Mouse (Mus musculus): Measurements from ENCODE around the gene Dcaf15. TPM values are rescaled to one million over a fixed set of nuclear protein-coding genes. Genes with fewer than 3 reads are reported as not detected.

Dcaf15 gene
- polyA plus RNA-seq, 1 experiment from 2014 or later, result 10.0 TPM

GRCm38 (mm10) chr8:84057827-84058226 is 46.7 kb downstream of the Dcaf15 start:
- no peak overlapping the region for H3K4me3 ChIP-seq (ENCODE audit: low read depth, low read length)
- ATAC-seq (replicated peaks; ENCODE audit: low FRiP score) (no peak), DNase-seq (ENCODE audit: low spot score) (no peak)
- no peak overlapping the region for H3K4me2 ChIP-seq
- no peak overlapping the region for H3K27ac ChIP-seq (ENCODE audit: low read depth, low read length)
- H3K9me3 ChIP-seq (ENCODE audit: control insufficient read depth, low read length), result no peaks in the 10 kb centered on the region
- H3K4me1 ChIP-seq (replicated peaks; ENCODE audit: control insufficient read depth, insufficient read depth, low read length), result peaks cover 4% of the 10 kb centered on the region; the same call in 1 of the 2 replicates
- no peak overlapping the region for H3K9ac ChIP-seq (ENCODE audit: low read depth, low read length)
- 92% methylated on average over 1 of the region's 1 CpGs for WGBS
- no peaks in the 10 kb centered on the region for H3K27me3 ChIP-seq (replicated peaks; ENCODE audit: control insufficient read depth, insufficient read depth, low read length)
- H3K36me3 ChIP-seq (ENCODE audit: control insufficient read depth, insufficient read depth, low read length), result no peaks in the 10 kb centered on the region

GRCm38 (mm10) chr8:84053229-84053628 is 51.3 kb downstream of the Dcaf15 start:
- no peak for DNase-seq (ENCODE audit: low spot score)
- no peak overlapping the region for H3K27ac ChIP-seq (ENCODE audit: low read depth, low read length)
- no peaks in the 10 kb centered on the region for H3K9me3 ChIP-seq (ENCODE audit: control insufficient read depth, low read length)
- H3K4me2 ChIP-seq, result no peak overlapping the region
- no peaks in the 10 kb centered on the region for H3K4me1 ChIP-seq (replicated peaks; ENCODE audit: control insufficient read depth, insufficient read depth, low read length)
- H3K9ac ChIP-seq (ENCODE audit: low read depth, low read length), result no peak overlapping the region
- ATAC-seq (replicated peaks; ENCODE audit: low FRiP score), result no peak
- no peak overlapping the region for H3K4me3 ChIP-seq (ENCODE audit: low read depth, low read length)
- 85% methylated on average over 5 of the region's 5 CpGs for WGBS
- H3K36me3 ChIP-seq (ENCODE audit: control insufficient read depth, insufficient read depth, low read length), result no peaks in the 10 kb centered on the region
- H3K27me3 ChIP-seq (replicated peaks; ENCODE audit: control insufficient read depth, insufficient read depth, low read length), result peaks cover 3% of the 10 kb centered on the region; the same call in 1 of the 2 replicates

- WGBS, result 75% methylated on average over 3 of the region's 3 CpGs
- no peak overlapping the region for H3K9ac ChIP-seq (ENCODE audit: low read depth, low read length)
These were observed 51.8 kb downstream of the Dcaf15 start for GRCm38 (mm10) chr8:84052746-84053145.

GRCm38 (mm10) chr8:84048171-84048570 is 56.4 kb downstream of the Dcaf15 start:
- peaks cover 30% of the 10 kb centered on the region for H3K27me3 ChIP-seq (replicated peaks; ENCODE audit: control insufficient read depth, insufficient read depth, low read length)
- WGBS, result 71% methylated on average over 5 of the region's 5 CpGs
- ATAC-seq (replicated peaks; ENCODE audit: low FRiP score), result no peak

More at GRCm38 (mm10) chr8:84052746-84053145, 51.8 kb downstream of the Dcaf15 start:
- no peak overlapping the region for H3K4me2 ChIP-seq
- DNase-seq (ENCODE audit: low spot score), result no peak
- H3K36me3 ChIP-seq (ENCODE audit: control insufficient read depth, insufficient read depth, low read length), result no peaks in the 10 kb centered on the region
- H3K9me3 ChIP-seq (ENCODE audit: control insufficient read depth, low read length), result no peaks in the 10 kb centered on the region
- H3K27me3 ChIP-seq (replicated peaks; ENCODE audit: control insufficient read depth, insufficient read depth, low read length), result peaks cover 3% of the 10 kb centered on the region; the same call in 1 of the 2 replicates
- no peaks in the 10 kb centered on the region for H3K4me1 ChIP-seq (replicated peaks; ENCODE audit: control insufficient read depth, insufficient read depth, low read length)
- ATAC-seq (replicated peaks; ENCODE audit: low FRiP score), result no peak
- no peak overlapping the region for H3K27ac ChIP-seq (ENCODE audit: low read depth, low read length)
- no peak overlapping the region for H3K4me3 ChIP-seq (ENCODE audit: low read depth, low read length)

More at GRCm38 (mm10) chr8:84048171-84048570, 56.4 kb downstream of the Dcaf15 start:
- Histone ChIP-seq H3K27ac (ENCODE audit: low read depth, low read length) (no peak overlapping the region), H3K9me3 (ENCODE audit: control insufficient read depth, low read length) (no peaks in the 10 kb centered on the region), H3K4me1 (replicated peaks; ENCODE audit: control insufficient read depth, insufficient read depth, low read length) (no peaks in the 10 kb centered on the region; the same call in 1 of the 2 replicates), H3K4me2 (no peak overlapping the region), H3K36me3 (ENCODE audit: control insufficient read depth, insufficient read depth, low read length) (no peaks in the 10 kb centered on the region), H3K9ac (ENCODE audit: low read depth, low read length) (no peak overlapping the region), H3K4me3 (ENCODE audit: low read depth, low read length) (no peak overlapping the region)
- DNase-seq (ENCODE audit: low spot score), result no peak

MicroRNAs encoded within 50 kb of the gene (microRNA counts, 519-probe panel; counts per million panel counts)
- 4,733 counts per million, percentile 35 among the panel's probes with 10 or more counts for microRNA mmu-miR-709

Small RNA genes lying within 50 kb of the gene (microRNA-seq; reads per million reads assigned to microRNA genes)
- gene Mir709 (ENCODE audit: borderline number of aligned reads), result not detected

Other genes with a start within 250 kb of the Dcaf15 start
- 7.4 and 10.3 TPM in 2 replicates for gene Adgrl1, start 204.7 kb downstream of the Dcaf15 start, polyA plus RNA-seq (2014; fragmentation: Nextera tagmentation; extraction: Ambion mirVana)
- gene Gm10644, start 149.6 kb downstream of the Dcaf15 start, polyA plus RNA-seq (2014; fragmentation: Nextera tagmentation; extraction: Ambion mirVana), result 0.25 and 0.37 TPM in 2 replicates
- gene Asf1b, start 149.3 kb downstream of the Dcaf15 start, polyA plus RNA-seq (2014; fragmentation: Nextera tagmentation; extraction: Ambion mirVana), result 109 and 123 TPM in 2 replicates
- 96.9 and 99.2 TPM in 2 replicates for gene Prkaca, start 131.8 kb downstream of the Dcaf15 start, polyA plus RNA-seq (2014; fragmentation: Nextera tagmentation; extraction: Ambion mirVana)
- gene Samd1, start 107.1 kb downstream of the Dcaf15 start, polyA plus RNA-seq (2014; fragmentation: Nextera tagmentation; extraction: Ambion mirVana), result 13.4 and 17.6 TPM in 2 replicates
- 0.29 and 1.5 TPM in 2 replicates for gene 1700067K01Rik, start 103.3 kb downstream of the Dcaf15 start, polyA plus RNA-seq (2014; fragmentation: Nextera tagmentation; extraction: Ambion mirVana)
- gene 2210011C24Rik, start 92.6 kb downstream of the Dcaf15 start, polyA plus RNA-seq (2014; fragmentation: Nextera tagmentation; extraction: Ambion mirVana), result not detected in 2 replicates
- gene Palm3, start 83.3 kb downstream of the Dcaf15 start, polyA plus RNA-seq (2014; fragmentation: Nextera tagmentation; extraction: Ambion mirVana), result 0.66 and 1.2 TPM in 2 replicates
- 1.8 and 3.1 TPM in 2 replicates for gene Il27ra, start 62.2 kb downstream of the Dcaf15 start, polyA plus RNA-seq (2014; fragmentation: Nextera tagmentation; extraction: Ambion mirVana)
- 0.42 TPM in 1 of 2 replicates, not detected in the other for gene Rln3, start 59.8 kb downstream of the Dcaf15 start, polyA plus RNA-seq (2014; fragmentation: Nextera tagmentation; extraction: Ambion mirVana)
- gene Gm10643, start 39.6 kb downstream of the Dcaf15 start, polyA plus RNA-seq (2014; fragmentation: Nextera tagmentation; extraction: Ambion mirVana), result 0.52 and 0.86 TPM in 2 replicates
- 8.4 and 9.5 TPM in 2 replicates for gene Rfx1, start 37.9 kb downstream of the Dcaf15 start, polyA plus RNA-seq (2014; fragmentation: Nextera tagmentation; extraction: Ambion mirVana)
- 0.12 and 0.26 TPM in 2 replicates for gene Podnl1, start 21.2 kb upstream of the Dcaf15 start, polyA plus RNA-seq (2014; fragmentation: Nextera tagmentation; extraction: Ambion mirVana)
- 13.7 and 14.1 TPM in 2 replicates for gene Cc2d1a, start 43.2 kb upstream of the Dcaf15 start, polyA plus RNA-seq (2014; fragmentation: Nextera tagmentation; extraction: Ambion mirVana)
- 0.36 and 0.47 TPM in 2 replicates for gene 4930432K21Rik, start 43.3 kb upstream of the Dcaf15 start, polyA plus RNA-seq (2014; fragmentation: Nextera tagmentation; extraction: Ambion mirVana)
- gene Nanos3, start 80.4 kb upstream of the Dcaf15 start, polyA plus RNA-seq (2014; fragmentation: Nextera tagmentation; extraction: Ambion mirVana), result 1.2 and 1.8 TPM in 2 replicates
- gene Zswim4, start 132.3 kb upstream of the Dcaf15 start, polyA plus RNA-seq (2014; fragmentation: Nextera tagmentation; extraction: Ambion mirVana), result 7.9 and 9.1 TPM in 2 replicates
- gene D8Ertd738e, start 145.0 kb upstream of the Dcaf15 start, polyA plus RNA-seq (2014; fragmentation: Nextera tagmentation; extraction: Ambion mirVana), result 323 and 339 TPM in 2 replicates
- gene Mri1, start 152.6 kb upstream of the Dcaf15 start, polyA plus RNA-seq (2014; fragmentation: Nextera tagmentation; extraction: Ambion mirVana), result 92.2 and 95.9 TPM in 2 replicates
- 16.0 and 20.1 TPM in 2 replicates for gene Ccdc130, start 165.6 kb upstream of the Dcaf15 start, polyA plus RNA-seq (2014; fragmentation: Nextera tagmentation; extraction: Ambion mirVana)